Mouse (Mus musculus) heart, adult 2 months (tissue): Measurements from ENCODE around the gene Nxph4.

Experiments
- CTCF ChIP-seq: fragments of 200-600 bp; IDR thresholded peaks from 2 replicates; pipeline ENCODE4 v1.8.1; 2022; ENCODE audit warnings: antibody characterized with exemption, mild to moderate bottlenecking, moderate library complexity
- EP300 ChIP-seq: fragments of 200-500 bp; IDR thresholded peaks from 2 replicates; pipeline ENCODE4 v1.6.1; 2011; ENCODE audit warnings: low read depth, low read length, control low read depth; ENCODE audit not compliant: insufficient read depth
- POLR2A ChIP-seq: fragments of 200-500 bp; IDR thresholded peaks from 2 replicates; pipeline ENCODE4 v1.6.1; 2011; ENCODE audit warnings: mild to moderate bottlenecking, low read depth, low read length, control low read depth; ENCODE audit not compliant: insufficient read depth

- TF ChIP-seq POLR2A, result no peak
- TF ChIP-seq EP300, result no peak
- TF ChIP-seq CTCF, result no peak
Measured at GRCm38 (mm10) chr10:127524646-127525255, 9.6 kb downstream of the Nxph4 start.
